Mouse (Mus musculus) lung, adult 2 months (tissue): ENCODE measurements around the gene Fnbp1.

Experiments
- CTCF ChIP-seq: fragments of 200-500 bp; IDR thresholded peaks from 2 replicates; pipeline ENCODE4 v1.5.1; 2011; ENCODE audit warnings: mild to moderate bottlenecking, low read length, control low read depth; ENCODE audit not compliant: insufficient read depth
- POLR2A ChIP-seq: fragments of 200-500 bp; IDR thresholded peaks from 2 replicates; pipeline ENCODE4 v1.6.1; 2011; ENCODE audit warnings: low read depth, mild to moderate bottlenecking, control low read depth, low read length, borderline replicate concordance; ENCODE audit errors: extremely low read depth

GRCm38 (mm10) chr2:31043856-31044255 is 98.0 kb downstream of the Fnbp1 start:
- TF ChIP-seq CTCF (no peak), POLR2A (no peak)
